In genomic region chr1:86498611-86499010, GRCm38 (mm10) we compare ENCODE assay signal across 8 mouse cellular contexts. TPM values are rescaled to one million over a fixed set of nuclear protein-coding genes. Genes with fewer than 3 reads are reported as not detected.
DNase-seq lines count a peak whose midpoint lies in the region; ATAC-seq and TF ChIP-seq lines count a peak whose summit lies in the region.

No protein-coding gene starts in this region.

- no peaks in the 10 kb centered on the region for H3K9me3 ChIP-seq in kidney, embryonic 14.5 days (ENCODE audit: control insufficient read depth, low read length)
- H3K9me3 ChIP-seq in heart, embryonic 15.5 days (replicated peaks) = no peaks in the 10 kb centered on the region
- H3K9me3 ChIP-seq in midbrain, embryonic 11.5 days (ENCODE audit: control insufficient read depth, low read length) = no peaks in the 10 kb centered on the region

- DNase-seq in kidney, adult 8-10 months = no peak
- no peak for DNase-seq in midbrain, embryonic 11.5 days (ENCODE audit: low spot score, missing footprints)
- DNase-seq in Muller cell, postnatal 12 days (ENCODE audit: inconsistent ontology term) = no peak
- DNase-seq in layer of hippocampus, adult 8-10 months (ENCODE audit: low spot score in 2 of 2) = no peak
- DNase-seq in thymus, postnatal 14 days = no peak

- no peak overlapping the region for H3K4me2 ChIP-seq in kidney, embryonic 14.5 days (replicated peaks; ENCODE audit: low read depth, low read length)
- H3K4me2 ChIP-seq in heart, embryonic 15.5 days = no peak overlapping the region
- no peak overlapping the region for H3K4me2 ChIP-seq in midbrain, embryonic 11.5 days

- TF ChIP-seq CTCF in bone marrow, adult 2 months (IDR thresholded peaks at IDR 0.05; ENCODE audit: control insufficient read depth, insufficient read depth, low read length) = no peak

- H3K36me3 ChIP-seq in kidney, embryonic 14.5 days (ENCODE audit: control insufficient read depth, insufficient read depth, low read length) = no peaks in the 10 kb centered on the region
- no peaks in the 10 kb centered on the region for H3K36me3 ChIP-seq in heart, embryonic 15.5 days
- H3K36me3 ChIP-seq in midbrain, embryonic 11.5 days (ENCODE audit: control insufficient read depth, insufficient read depth, low read length) = no peaks in the 10 kb centered on the region

- no peak overlapping the region for H3K4me3 ChIP-seq in kidney, embryonic 14.5 days (ENCODE audit: low read length)
- H3K4me3 ChIP-seq in bone marrow, adult 2 months (replicated peaks; ENCODE audit: control insufficient read depth, low read depth, low read length) = no peak overlapping the region
- no peak overlapping the region for H3K4me3 ChIP-seq in heart, embryonic 15.5 days
- no peak overlapping the region for H3K4me3 ChIP-seq in midbrain, embryonic 11.5 days (ENCODE audit: low read depth, low read length)

- TF ChIP-seq POLR2A in bone marrow, adult 2 months (IDR thresholded peaks at IDR 0.05; ENCODE audit: borderline replicate concordance, control insufficient read depth, low read depth, low read length) = no peak

- WGBS in kidney, embryonic 14.5 days = 50% methylated on average over 1 of the region's 1 CpGs
- 33% methylated on average over 1 of the region's 1 CpGs for WGBS in bone marrow, adult 2 months
- 85% methylated on average over 1 of the region's 1 CpGs for WGBS in heart, embryonic 15.5 days
- 41% methylated on average over 1 of the region's 1 CpGs for WGBS in midbrain, embryonic 11.5 days

- no peak for ATAC-seq in kidney, embryonic 14.5 days (ENCODE audit: low FRiP score, low TSS enrichment)
- no peak for ATAC-seq in heart, embryonic 15.5 days (replicated peaks; ENCODE audit: insufficient number of reproducible peaks, insufficient read depth, low FRiP score, low read depth)
- no peak for ATAC-seq in midbrain, embryonic 11.5 days (ENCODE audit: low FRiP score)

- peaks cover 44% of the 10 kb centered on the region for H3K4me1 ChIP-seq in kidney, embryonic 14.5 days (ENCODE audit: control insufficient read depth, insufficient read depth, low read length)
- H3K4me1 ChIP-seq in bone marrow, adult 2 months (ENCODE audit: control insufficient read depth, insufficient read depth, low read length) = peaks cover 14% of the 10 kb centered on the region
- H3K4me1 ChIP-seq in heart, embryonic 15.5 days (replicated peaks) = peaks cover 53% of the 10 kb centered on the region
- peaks cover 29% of the 10 kb centered on the region for H3K4me1 ChIP-seq in midbrain, embryonic 11.5 days (ENCODE audit: control insufficient read depth, insufficient read depth, low read length)

- H3K9ac ChIP-seq in kidney, embryonic 14.5 days (ENCODE audit: low read depth, low read length) = no peak overlapping the region
- H3K9ac ChIP-seq in heart, embryonic 15.5 days = no peak overlapping the region
- H3K9ac ChIP-seq in midbrain, embryonic 11.5 days (ENCODE audit: low read length) = no peak overlapping the region

- peak overlapping the region; percentile 79 for H3K27ac ChIP-seq in kidney, embryonic 14.5 days (ENCODE audit: low read depth, low read length)
- H3K27ac ChIP-seq in bone marrow, adult 2 months (ENCODE audit: control insufficient read depth, insufficient read depth, low read depth, low read length, poor library complexity) = peak overlapping the region; percentile 66
- H3K27ac ChIP-seq in heart, embryonic 15.5 days = 0 out of 2 replicates have a peak overlapping the region, but pooled peaks have one; percentile 60
- peak overlapping the region; percentile 35; the same call in 1 of the 2 replicates for H3K27ac ChIP-seq in midbrain, embryonic 11.5 days (ENCODE audit: low read depth, low read length)

- no peaks in the 10 kb centered on the region for H3K27me3 ChIP-seq in kidney, embryonic 14.5 days (ENCODE audit: control insufficient read depth, insufficient read depth, low read length)
- no peaks in the 10 kb centered on the region for H3K27me3 ChIP-seq in heart, embryonic 15.5 days
- no peaks in the 10 kb centered on the region for H3K27me3 ChIP-seq in midbrain, embryonic 11.5 days (ENCODE audit: control insufficient read depth, insufficient read depth, low read length)

RNA-seq across cellular contexts. Expression of gene Ptma, which starts 27.9 kb away (rescaled TPM):
- polyA plus RNA-seq in kidney, embryonic 14.5 days (2014; fragmentation: Nextera tagmentation; extraction: Ambion mirVana) = 3,750 and 4,450 TPM in 2 replicates
- polyA plus RNA-seq in bone marrow, adult 2 months (2011; ENCODE audit: insufficient read depth, insufficient read length, low replicate concordance, missing spikeins) = 1,145 and 1,395 TPM in 2 replicates
- 791 and 881 TPM in 2 replicates for polyA plus RNA-seq in heart, embryonic 15.5 days (2015; fragmentation: Nextera tagmentation; extraction: Ambion mirVana)
- 3,090 and 3,352 TPM in 2 replicates for polyA plus RNA-seq in midbrain, embryonic 11.5 days (2014; fragmentation: Nextera tagmentation; extraction: Ambion mirVana)
- total RNA-seq in layer of hippocampus, adult 8-10 months (2022) = 100 to 1,000 TPM; 420 to 464 (median 444) TPM
